Mouse (Mus musculus) spleen, adult 2 months (tissue): ENCODE data around the gene Ift81.

ENCODE experiments used
- CTCF ChIP-seq: fragments of 200-500 bp; IDR thresholded peaks from 2 replicates; pipeline ENCODE4 v1.5.1; 2011; ENCODE audit warnings: mild to moderate bottlenecking, inconsistent platforms; ENCODE audit not compliant: insufficient read depth, insufficient read length, insufficient replicate concordance; ENCODE audit errors: extremely low read depth
- POLR2A ChIP-seq: fragments of 200-500 bp; IDR thresholded peaks from 2 replicates; pipeline ENCODE4 v1.6.1; 2011; ENCODE audit warnings: low read depth, low read length, inconsistent platforms

- TF ChIP-seq POLR2A (no peak), CTCF (no peak)
These were observed 65.6 kb downstream of the Ift81 start for GRCm38 (mm10) chr5:122548671-122549070.
